Mouse (Mus musculus) forebrain, embryonic 15.5 days (tissue): ENCODE measurements around the gene Gatd1. TPM values are rescaled to one million over a fixed set of nuclear protein-coding genes. Genes with fewer than 3 reads are reported as not detected.
"Not testable (repeated sequence)": the region's sequence is repeated elsewhere in the genome, so short reads cannot be mapped to it uniquely, and the experiment has no call there.

Source experiments
- ATAC-seq: fragments of 200-750 bp; cut with Nextera tagmentation; replicated peaks from 2 replicates; pipeline ENCODE4 v1.8.0; 2017; ENCODE audit warnings: mild to moderate bottlenecking, moderate TSS enrichment, moderate library complexity
- H3K27ac ChIP-seq: fragments of 300-500 bp; sonication (generic); replicated peaks from 2 replicates; pipeline ENCODE4 v1.5.1; 2015; ENCODE audit warnings: mild to moderate bottlenecking, inconsistent platforms
- H3K27me3 ChIP-seq: fragments of 300-500 bp; sonication (generic); 2 replicates; pipeline ENCODE4 v1.6.1; 2015; ENCODE audit warnings: inconsistent platforms
- H3K36me3 ChIP-seq: fragments of 300-500 bp; sonication (generic); 2 replicates; pipeline ENCODE4 v1.6.1; 2015; ENCODE audit warnings: mild to moderate bottlenecking, inconsistent platforms
- H3K4me1 ChIP-seq: fragments of 300-500 bp; sonication (generic); 2 replicates; pipeline ENCODE4 v1.6.1; 2015; ENCODE audit warnings: inconsistent platforms
- H3K4me2 ChIP-seq: fragments of 300-500 bp; sonication (generic); replicated peaks from 2 replicates; pipeline ENCODE4 v1.6.1; 2015; ENCODE audit warnings: mild to moderate bottlenecking, inconsistent platforms
- H3K4me3 ChIP-seq: fragments of 300-500 bp; sonication (generic); 2 replicates; pipeline ENCODE4 v1.5.1; 2015; ENCODE audit warnings: mild to moderate bottlenecking, inconsistent platforms
- H3K9ac ChIP-seq: fragments of 300-500 bp; sonication (generic); replicated peaks from 2 replicates; pipeline ENCODE4 v1.6.1; 2015; ENCODE audit warnings: mild to moderate bottlenecking, inconsistent platforms
- H3K9me3 ChIP-seq: fragments of 300-500 bp; sonication (generic); 2 replicates; pipeline ENCODE4 v1.6.1; 2016; ENCODE audit warnings: inconsistent platforms
- whole genome bisulfite sequencing: fragments of 180-500 bp; shearing (Covaris S2); methylation state at CpG from one replicate; pipeline ENCODE4 v1.1.7; 2015; ENCODE audit warnings: mixed read lengths; 5-methylcytosine and 5-hydroxymethylcytosine counted together
- polyA plus RNA-seq: library from polyadenylated mRNA; unstranded; fragments of >200 nt; fragmentation: Nextera tagmentation; extraction: Ambion mirVana; gene quantifications from 2 replicates; pipeline ENCODE4 v1.2.1, GENCODE M21; 2015

The Gatd1 gene
- polyA plus RNA-seq, 1 experiment from 2014 or later = 62.2 TPM

DNA sequence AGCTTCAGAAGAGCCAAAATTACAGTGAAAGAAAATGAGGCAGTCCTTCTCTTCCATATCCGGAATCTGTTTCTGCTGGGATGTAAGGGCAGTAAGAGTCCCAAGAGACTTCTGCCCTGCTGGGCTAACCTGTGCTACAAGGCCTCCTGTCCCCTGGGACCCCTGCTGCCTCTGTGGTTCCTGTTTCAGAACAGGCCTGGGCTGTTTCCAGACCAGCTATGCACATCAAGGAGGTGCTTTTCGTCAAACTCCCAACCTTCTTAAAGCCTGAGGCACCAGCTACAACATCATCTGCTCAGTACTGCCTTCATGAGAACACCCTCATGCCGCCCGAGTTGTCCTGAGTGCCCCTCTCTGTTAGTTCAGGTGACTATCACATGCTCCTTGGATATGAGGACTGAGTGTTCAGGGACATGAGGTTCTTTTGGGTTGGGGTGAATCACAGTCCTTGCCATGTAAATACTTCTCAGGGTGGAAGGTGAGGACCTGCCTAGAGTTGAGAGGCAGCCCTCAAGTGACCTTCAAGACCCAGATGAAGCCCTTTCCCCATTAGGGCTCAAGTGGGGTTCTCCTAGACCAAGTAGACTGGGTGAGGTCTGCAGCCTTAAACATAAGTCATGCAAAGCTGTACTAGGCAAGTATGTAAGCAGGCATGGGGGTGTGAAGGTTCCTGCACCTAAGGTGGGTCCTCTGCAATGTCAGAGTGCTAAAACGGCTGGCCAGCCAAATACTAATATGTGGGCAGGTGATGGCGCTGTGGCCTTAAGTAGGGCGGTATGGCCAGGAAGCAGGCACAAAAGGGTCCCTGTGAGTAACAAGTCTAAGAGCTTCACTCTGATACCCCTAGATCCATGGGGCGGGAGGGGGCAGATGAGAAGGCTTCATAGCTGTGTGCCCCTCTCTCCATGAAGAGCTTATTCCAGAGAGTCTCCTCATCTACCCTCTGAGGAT lies 4.1 kb upstream of the Gatd1 start:
- no peak overlapping the region for H3K27ac ChIP-seq
- no peaks in the 10 kb centered on the region for H3K36me3 ChIP-seq
- peaks cover 15% of the 10 kb centered on the region for H3K4me1 ChIP-seq
- H3K4me2 ChIP-seq = no peak overlapping the region
- no peak overlapping the region for H3K9ac ChIP-seq
- WGBS = 76% methylated on average over 8 of the region's 8 CpGs
- ATAC-seq = no peak
- H3K9me3 ChIP-seq = no peaks in the 10 kb centered on the region
- H3K4me3 ChIP-seq = no peak overlapping the region
- H3K27me3 ChIP-seq = no peaks in the 10 kb centered on the region

DNA sequence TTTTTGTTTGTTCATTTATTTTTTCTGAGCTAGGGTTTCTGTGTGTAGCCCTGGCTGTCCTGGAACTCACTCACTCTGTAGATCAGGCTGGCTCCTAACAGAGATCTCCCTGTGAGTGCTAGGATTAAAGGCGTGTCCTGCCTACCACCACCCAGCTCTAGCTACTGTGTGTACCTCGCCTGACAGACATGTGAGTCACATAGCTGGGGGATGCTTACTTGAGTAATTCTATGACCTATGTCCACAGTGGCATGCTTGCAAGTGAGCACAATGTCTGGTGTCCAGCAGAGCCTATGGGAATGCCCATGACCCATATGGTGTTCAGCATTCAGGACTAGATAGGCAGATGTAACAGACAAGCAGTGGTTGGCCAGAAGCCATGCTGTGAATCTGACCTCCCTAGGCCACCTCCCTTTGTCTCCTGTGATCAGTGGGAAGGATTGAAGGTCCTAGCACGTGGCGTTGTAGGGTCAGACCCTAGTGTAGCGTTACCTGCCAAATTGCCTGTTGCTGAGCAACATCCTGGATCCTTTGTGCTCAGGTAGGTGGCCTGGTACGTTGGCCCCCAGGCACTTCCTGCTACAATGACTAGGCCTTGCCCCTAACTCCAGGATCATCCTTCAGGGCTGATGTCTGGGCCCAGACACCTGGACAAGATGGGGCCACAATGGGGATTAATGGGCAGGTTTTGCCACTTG lies 2.4 kb upstream of the Gatd1 start:
- H3K4me2 ChIP-seq = no peak overlapping the region
- H3K4me1 ChIP-seq = peaks cover 18% of the 10 kb centered on the region
- no peaks in the 10 kb centered on the region for H3K36me3 ChIP-seq
- H3K4me3 ChIP-seq = no peak overlapping the region
- H3K9ac ChIP-seq = no peak overlapping the region
- no peaks in the 10 kb centered on the region for H3K9me3 ChIP-seq
- no peak overlapping the region for H3K27ac ChIP-seq
- ATAC-seq = no peak
- H3K27me3 ChIP-seq = no peaks in the 10 kb centered on the region
- 82% methylated on average over 6 of the region's 6 CpGs for WGBS

- WGBS = 2% methylated on average over 16 of the region's 16 CpGs
- Histone ChIP-seq H3K36me3 (peaks cover 4% of the 10 kb centered on the region; the same call in 1 of the 2 replicates), H3K27me3 (no peaks in the 10 kb centered on the region), H3K4me3 (peak overlapping the region; percentile 68), H3K4me1 (peaks cover 21% of the 10 kb centered on the region), H3K4me2 (peak overlapping the region; percentile 87), H3K27ac (peak overlapping the region; percentile 82), H3K9ac (peak overlapping the region; percentile 91), H3K9me3 (no peaks in the 10 kb centered on the region)
- ATAC-seq = peak; percentile 33
Observed at GRCm38 (mm10) chr7:141413331-141413730, 605 bp downstream of the Gatd1 start.

GRCm38 (mm10) chr7:141411667-141412066 lies 2.3 kb downstream of the Gatd1 start:
- Histone ChIP-seq H3K27me3 (no peaks in the 10 kb centered on the region), H3K4me2 (no peak overlapping the region), H3K9me3 (no peaks in the 10 kb centered on the region), H3K4me3 (no peak overlapping the region), H3K4me1 (peaks cover 21% of the 10 kb centered on the region), H3K9ac (no peak overlapping the region), H3K27ac (no peak overlapping the region), H3K36me3 (peaks cover 10% of the 10 kb centered on the region; the same call in 1 of the 2 replicates)
- WGBS = 79% methylated on average over 1 of the region's 1 CpGs
- no peak for ATAC-seq

DNA sequence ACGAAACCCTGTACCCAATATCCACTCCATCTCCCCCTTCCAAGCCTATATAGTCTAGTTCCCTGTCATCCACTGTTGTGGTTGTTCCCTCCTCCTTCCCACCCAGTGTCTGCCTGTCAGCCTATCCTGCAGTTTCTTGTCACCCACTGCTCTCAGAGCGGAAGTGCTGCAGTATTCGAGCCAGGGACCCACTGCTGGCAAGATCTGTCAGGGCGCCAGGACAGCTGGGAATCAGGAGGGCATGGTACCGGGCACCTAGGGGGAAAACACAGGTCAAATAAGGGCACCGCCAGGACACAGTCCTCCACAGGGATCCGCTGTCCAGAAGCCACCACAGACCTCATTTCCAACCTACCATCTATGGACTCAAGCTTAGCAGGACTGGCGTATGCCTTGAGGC lies 3.3 kb downstream of the Gatd1 start:
- Histone ChIP-seq H3K9me3 (no peaks in the 10 kb centered on the region), H3K4me1 (peaks cover 21% of the 10 kb centered on the region), H3K4me2 (no peak overlapping the region), H3K9ac (no peak overlapping the region), H3K27ac (no peak overlapping the region), H3K36me3 (peaks cover 10% of the 10 kb centered on the region; the same call in 1 of the 2 replicates), H3K27me3 (no peaks in the 10 kb centered on the region), H3K4me3 (no peak overlapping the region)
- no peak for ATAC-seq
- WGBS = 92% methylated on average over 8 of the region's 8 CpGs

DNA sequence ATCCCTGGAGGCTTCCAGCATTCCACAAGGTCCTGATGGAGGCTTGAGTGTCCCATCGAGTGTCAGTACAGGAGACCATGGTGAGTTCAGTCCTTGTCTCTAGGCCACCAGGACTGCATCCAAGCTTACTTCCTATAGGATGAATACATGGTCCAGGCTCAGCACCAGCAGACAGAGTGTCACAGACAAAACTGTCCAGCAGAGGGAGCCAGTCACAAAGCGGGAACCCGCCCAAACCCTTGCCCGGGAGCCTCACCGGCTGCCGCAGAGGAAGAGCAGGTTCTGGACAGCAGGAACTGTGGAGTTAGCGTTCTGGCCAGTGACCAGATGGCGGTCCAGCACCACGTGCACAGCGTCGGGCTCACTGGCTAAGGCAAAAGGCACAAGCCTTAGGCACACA lies 5.1 kb downstream of the Gatd1 start:
- Histone ChIP-seq H3K27me3 (no peaks in the 10 kb centered on the region), H3K4me1 (peaks cover 15% of the 10 kb centered on the region), H3K4me2 (no peak overlapping the region), H3K36me3 (peaks cover 10% of the 10 kb centered on the region; the same call in 1 of the 2 replicates), H3K9me3 (no peaks in the 10 kb centered on the region), H3K27ac (0 out of 2 replicates have a peak overlapping the region, but pooled peaks have one; percentile 46), H3K9ac (0 out of 2 replicates have a peak overlapping the region, but pooled peaks have one; percentile 31), H3K4me3 (0 out of 2 replicates have a peak overlapping the region, but pooled peaks have one; percentile 12)
- 12% methylated on average over 11 of the region's 11 CpGs for WGBS
- ATAC-seq = peak; percentile 59

DNA sequence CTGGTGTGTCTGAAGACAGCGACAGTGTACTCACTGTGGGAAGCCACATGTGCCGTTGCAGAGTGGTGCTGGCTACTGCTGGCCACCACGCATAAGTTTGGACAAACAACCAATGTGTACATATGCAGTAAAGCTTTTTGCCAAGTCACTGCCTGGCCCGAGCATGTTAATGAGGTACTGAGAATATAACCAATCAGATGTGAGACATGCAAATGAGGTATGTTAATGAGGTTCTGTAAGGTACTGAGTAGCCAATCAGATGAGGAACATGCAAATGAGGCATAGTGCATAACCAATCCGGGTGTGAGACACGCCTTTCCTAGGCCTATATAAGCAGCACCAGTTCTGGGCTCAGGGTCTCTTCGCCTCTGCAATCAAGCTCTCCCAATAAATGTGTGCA lies 6.3 kb downstream of the Gatd1 start:
- H3K27ac ChIP-seq, H3K9ac ChIP-seq, H3K4me3 ChIP-seq, H3K9me3 ChIP-seq, ATAC-seq, H3K27me3 ChIP-seq, H3K4me2 ChIP-seq, H3K4me1 ChIP-seq: not testable (repeated sequence)
- peaks cover 14% of the 10 kb centered on the region for H3K36me3 ChIP-seq
- WGBS = 95% methylated on average over 7 of the region's 7 CpGs

GRCm38 (mm10) chr7:141405466-141405865 lies 8.5 kb downstream of the Gatd1 start:
- Histone ChIP-seq H3K4me3 (no peak overlapping the region), H3K4me1 (peaks cover 7% of the 10 kb centered on the region), H3K36me3 (peaks cover 34% of the 10 kb centered on the region), H3K9ac (no peak overlapping the region), H3K27ac (no peak overlapping the region), H3K9me3 (no peaks in the 10 kb centered on the region), H3K27me3 (no peaks in the 10 kb centered on the region), H3K4me2 (no peak overlapping the region)
- WGBS = 82% methylated on average over 4 of the region's 4 CpGs
- ATAC-seq = no peak

DNA sequence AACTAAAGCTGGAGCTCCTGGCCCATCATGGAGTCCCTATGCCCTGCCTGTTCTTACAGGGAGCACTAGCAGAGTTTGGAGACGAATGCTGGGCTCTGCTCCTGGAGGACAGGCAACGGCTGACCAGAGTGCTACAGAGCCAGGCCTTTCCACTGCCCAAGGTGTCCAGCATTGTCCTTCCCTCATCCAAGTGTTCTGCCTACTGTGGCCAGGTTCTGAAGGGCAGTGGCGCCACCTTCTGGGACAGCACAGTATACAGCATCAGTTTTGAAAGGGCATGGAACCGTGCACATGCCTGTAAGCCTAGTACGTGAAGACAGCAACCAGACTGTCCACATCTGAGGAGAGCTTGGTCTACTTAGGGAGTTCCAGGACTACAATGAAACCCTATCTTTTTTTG lies 10.6 kb downstream of the Gatd1 start:
- 42% methylated on average over 5 of the region's 5 CpGs for WGBS
- 0 out of 2 replicates have a peak, but pooled peaks have one; percentile 26 for ATAC-seq
- H3K4me1 ChIP-seq = no peaks in the 10 kb centered on the region
- H3K4me2 ChIP-seq = no peak overlapping the region
- no peak overlapping the region for H3K27ac ChIP-seq
- H3K36me3 ChIP-seq = peaks cover 51% of the 10 kb centered on the region
- H3K27me3 ChIP-seq = no peaks in the 10 kb centered on the region
- no peak overlapping the region for H3K4me3 ChIP-seq
- H3K9me3 ChIP-seq = no peaks in the 10 kb centered on the region
- H3K9ac ChIP-seq = no peak overlapping the region

- Histone ChIP-seq H3K4me2 (no peak overlapping the region), H3K9ac (no peak overlapping the region), H3K4me1 (peaks cover 16% of the 10 kb centered on the region), H3K4me3 (no peak overlapping the region), H3K36me3 (peaks cover 38% of the 10 kb centered on the region), H3K27me3 (no peaks in the 10 kb centered on the region), H3K9me3 (no peaks in the 10 kb centered on the region), H3K27ac (no peak overlapping the region)
- 83% methylated on average over 1 of the region's 1 CpGs for WGBS
- ATAC-seq = no peak
Observed at GRCm38 (mm10) chr7:141395348-141395747, 18.6 kb downstream of the Gatd1 start.

GRCm38 (mm10) chr7:141394771-141395170 lies 19.2 kb downstream of the Gatd1 start:
- no peak for ATAC-seq
- 17% methylated on average over 6 of the region's 6 CpGs for WGBS
- H3K4me3 ChIP-seq = no peak overlapping the region
- H3K4me1 ChIP-seq = peaks cover 16% of the 10 kb centered on the region
- H3K4me2 ChIP-seq = no peak overlapping the region
- no peaks in the 10 kb centered on the region for H3K27me3 ChIP-seq
- peaks cover 33% of the 10 kb centered on the region for H3K36me3 ChIP-seq
- H3K9ac ChIP-seq = no peak overlapping the region
- no peaks in the 10 kb centered on the region for H3K9me3 ChIP-seq
- H3K27ac ChIP-seq = no peak overlapping the region

GRCm38 (mm10) chr7:141394158-141394557 lies 19.8 kb downstream of the Gatd1 start:
- 92% methylated on average over 7 of the region's 7 CpGs for WGBS
- Histone ChIP-seq H3K27me3 (0 out of 2 replicates have a peak, but pooled peaks cover 3% of the 10 kb centered on the region), H3K4me2 (no peak overlapping the region), H3K9ac (no peak overlapping the region), H3K9me3 (no peaks in the 10 kb centered on the region), H3K4me3 (no peak overlapping the region), H3K36me3 (peaks cover 27% of the 10 kb centered on the region), H3K27ac (no peak overlapping the region), H3K4me1 (peaks cover 16% of the 10 kb centered on the region)
- no peak for ATAC-seq
